Mouse (Mus musculus): Measurements from ENCODE around the gene Vmn2r88. TPM values are rescaled to one million over a fixed set of nuclear protein-coding genes. Genes with fewer than 3 reads are reported as not detected.
"Not testable (repeated sequence)": the region's sequence is repeated elsewhere in the genome, so short reads cannot be mapped to it uniquely, and the experiment has no call there.

Vmn2r88 gene
- polyA plus RNA-seq (2015; fragmentation: Nextera tagmentation; extraction: Ambion mirVana), result not detected in 2 replicates

- H3K27me3 ChIP-seq (replicated peaks), result no peaks in the 10 kb centered on the region
- H3K9me3 ChIP-seq, result no peaks in the 10 kb centered on the region
- H3K4me1 ChIP-seq (replicated peaks), result no peaks in the 10 kb centered on the region
- 82% methylated on average over 1 of the region's 1 CpGs for WGBS
- no peaks in the 10 kb centered on the region for H3K36me3 ChIP-seq
- no peak for ATAC-seq
- no peak within 1 kb of the TSS for H3K4me3 ChIP-seq (replicated peaks)
- no peak within 1 kb of the TSS for H3K9ac ChIP-seq
- no peak within 1 kb of the TSS for H3K27ac ChIP-seq
- H3K4me2 ChIP-seq (replicated peaks), result no peak within 1 kb of the TSS
These were observed at the start of gene Vmn2r88 for GRCm38 (mm10) chr14:51410520-51410919. TSS of gene Vmn2r88 (plus strand) at chr14:51410820.

- H3K9me3 ChIP-seq, result no peaks in the 10 kb centered on the region
- WGBS, result 78% methylated on average over 1 of the region's 1 CpGs
- no peak for ATAC-seq
These were observed 49.2 kb upstream of the Vmn2r88 start, which contains the start of gene Gm7247 for GRCm38 (mm10) chr14:51361456-51361855. TSS of gene Gm7247 (plus strand) at chr14:51361756.

GRCm38 (mm10) chr14:51382805-51383204, 27.8 kb upstream of the Vmn2r88 start:
- no peaks in the 10 kb centered on the region for H3K9me3 ChIP-seq
- no peak overlapping the region for H3K4me3 ChIP-seq (replicated peaks)
- WGBS, result 92% methylated on average over 20 of the region's 20 CpGs
- H3K27ac ChIP-seq, result no peak overlapping the region
- no peaks in the 10 kb centered on the region for H3K27me3 ChIP-seq (replicated peaks)
- no peaks in the 10 kb centered on the region for H3K4me1 ChIP-seq (replicated peaks)
- ATAC-seq, result no peak
- no peaks in the 10 kb centered on the region for H3K36me3 ChIP-seq
- no peak overlapping the region for H3K4me2 ChIP-seq (replicated peaks)
- no peak overlapping the region for H3K9ac ChIP-seq

More at GRCm38 (mm10) chr14:51361456-51361855, 49.2 kb upstream of the Vmn2r88 start, which contains the start of gene Gm7247:
- Histone ChIP-seq H3K4me3 (replicated peaks) (no peak within 1 kb of the TSS), H3K36me3 (no peaks in the 10 kb centered on the region), H3K4me1 (replicated peaks) (no peaks in the 10 kb centered on the region), H3K27me3 (replicated peaks) (no peaks in the 10 kb centered on the region), H3K9ac (no peak within 1 kb of the TSS), H3K27ac (no peak within 1 kb of the TSS), H3K4me2 (replicated peaks) (no peak within 1 kb of the TSS)

- no peak overlapping the region for H3K9ac ChIP-seq
- no peaks in the 10 kb centered on the region for H3K27me3 ChIP-seq (replicated peaks)
- H3K27ac ChIP-seq, result no peak overlapping the region
- H3K4me1 ChIP-seq (replicated peaks), result no peaks in the 10 kb centered on the region
- H3K36me3 ChIP-seq, result no peaks in the 10 kb centered on the region
- ATAC-seq, result no peak
- H3K4me2 ChIP-seq (replicated peaks), result no peak overlapping the region
- H3K9me3 ChIP-seq, result 0 out of 2 replicates have a peak, but pooled peaks cover 3% of the 10 kb centered on the region
- H3K4me3 ChIP-seq (replicated peaks), result no peak overlapping the region
- WGBS, result 96% methylated on average over 10 of the region's 10 CpGs
These were observed 26.3 kb upstream of the Vmn2r88 start for GRCm38 (mm10) chr14:51384351-51384750.

GRCm38 (mm10) chr14:51385741-51386140, 24.9 kb upstream of the Vmn2r88 start:
- H3K27ac ChIP-seq, result no peak overlapping the region
- ATAC-seq, result no peak
- no peaks in the 10 kb centered on the region for H3K27me3 ChIP-seq (replicated peaks)
- H3K4me2 ChIP-seq (replicated peaks), result no peak overlapping the region
- H3K9ac ChIP-seq, result no peak overlapping the region
- no peaks in the 10 kb centered on the region for H3K4me1 ChIP-seq (replicated peaks)
- 0 out of 2 replicates have a peak, but pooled peaks cover 3% of the 10 kb centered on the region for H3K9me3 ChIP-seq
- no peak overlapping the region for H3K4me3 ChIP-seq (replicated peaks)
- WGBS, result 89% methylated on average over 4 of the region's 4 CpGs
- no peaks in the 10 kb centered on the region for H3K36me3 ChIP-seq

GRCm38 (mm10) chr14:51387768-51388167, 22.9 kb upstream of the Vmn2r88 start:
- WGBS, result 98% methylated on average over 8 of the region's 8 CpGs
- Histone ChIP-seq H3K27ac (no peak overlapping the region), H3K4me3 (replicated peaks) (no peak overlapping the region), H3K9me3 (0 out of 2 replicates have a peak, but pooled peaks cover 3% of the 10 kb centered on the region), H3K36me3 (no peaks in the 10 kb centered on the region), H3K27me3 (replicated peaks) (no peaks in the 10 kb centered on the region), H3K9ac (no peak overlapping the region), H3K4me2 (replicated peaks) (no peak overlapping the region), H3K4me1 (replicated peaks) (no peaks in the 10 kb centered on the region)
- ATAC-seq, result no peak

GRCm38 (mm10) chr14:51388222-51388621, 22.4 kb upstream of the Vmn2r88 start:
- Histone ChIP-seq H3K27me3 (replicated peaks) (no peaks in the 10 kb centered on the region), H3K4me3 (replicated peaks) (no peak overlapping the region), H3K4me1 (replicated peaks) (no peaks in the 10 kb centered on the region), H3K36me3 (no peaks in the 10 kb centered on the region), H3K27ac (no peak overlapping the region), H3K9me3 (0 out of 2 replicates have a peak, but pooled peaks cover 3% of the 10 kb centered on the region), H3K4me2 (replicated peaks) (no peak overlapping the region), H3K9ac (no peak overlapping the region)
- whole genome bisulfite sequencing, result 92% methylated on average over 9 of the region's 9 CpGs
- ATAC-seq, result no peak; the same call in 1 of the 2 replicates

- no peak overlapping the region for H3K27ac ChIP-seq
- no peaks in the 10 kb centered on the region for H3K36me3 ChIP-seq
- H3K4me2 ChIP-seq (replicated peaks), result no peak overlapping the region
- H3K9ac ChIP-seq, result no peak overlapping the region
- H3K9me3 ChIP-seq, result no peaks in the 10 kb centered on the region
- H3K4me3 ChIP-seq (replicated peaks), result no peak overlapping the region
- H3K27me3 ChIP-seq (replicated peaks), result no peaks in the 10 kb centered on the region
- WGBS, result 64% methylated on average over 2 of the region's 2 CpGs
- ATAC-seq, result no peak
- H3K4me1 ChIP-seq (replicated peaks), result no peaks in the 10 kb centered on the region
These were observed 13.3 kb downstream of the Vmn2r88 start for GRCm38 (mm10) chr14:51423885-51424284.

- not testable (repeated sequence) for ATAC-seq
These were observed 19.5 kb downstream of the Vmn2r88 start for GRCm38 (mm10) chr14:51430138-51430537.

GRCm38 (mm10) chr14:51434546-51434945, 23.9 kb downstream of the Vmn2r88 start:
- Histone ChIP-seq H3K4me1 (replicated peaks) (no peaks in the 10 kb centered on the region), H3K9ac (no peak overlapping the region), H3K36me3 (no peaks in the 10 kb centered on the region), H3K27ac (no peak overlapping the region), H3K4me3 (replicated peaks) (no peak overlapping the region), H3K27me3 (replicated peaks) (no peaks in the 10 kb centered on the region), H3K9me3 (no peaks in the 10 kb centered on the region), H3K4me2 (replicated peaks) (no peak overlapping the region)
- no peak for ATAC-seq
- 91% methylated on average over 16 of the region's 16 CpGs for WGBS

More at GRCm38 (mm10) chr14:51430138-51430537, 19.5 kb downstream of the Vmn2r88 start:
- not testable (repeated sequence) for H3K9me3 ChIP-seq; H3K9ac ChIP-seq; H3K27me3 ChIP-seq (replicated peaks); H3K4me1 ChIP-seq (replicated peaks); H3K36me3 ChIP-seq; H3K4me3 ChIP-seq (replicated peaks); H3K27ac ChIP-seq; H3K4me2 ChIP-seq (replicated peaks)

GRCm38 (mm10) chr14:51435020-51435419, 24.4 kb downstream of the Vmn2r88 start:
- H3K4me1 ChIP-seq (replicated peaks), result no peaks in the 10 kb centered on the region
- no peaks in the 10 kb centered on the region for H3K27me3 ChIP-seq (replicated peaks)
- WGBS, result 97% methylated on average over 26 of the region's 26 CpGs
- ATAC-seq, result no peak
- no peaks in the 10 kb centered on the region for H3K9me3 ChIP-seq
- H3K4me3 ChIP-seq (replicated peaks), result no peak overlapping the region
- H3K9ac ChIP-seq, result no peak overlapping the region
- no peak overlapping the region for H3K4me2 ChIP-seq (replicated peaks)
- H3K27ac ChIP-seq, result no peak overlapping the region
- H3K36me3 ChIP-seq, result no peaks in the 10 kb centered on the region

- no peak overlapping the region for H3K9ac ChIP-seq
These were observed 28.3 kb downstream of the Vmn2r88 start for GRCm38 (mm10) chr14:51438955-51439354.

GRCm38 (mm10) chr14:51451557-51451956, 40.9 kb downstream of the Vmn2r88 start, which contains the start of gene Vmn2r89:
TSS of gene Vmn2r89 (plus strand) at chr14:51451857.
- H3K9me3 ChIP-seq; H3K9ac ChIP-seq; H3K36me3 ChIP-seq; H3K27ac ChIP-seq; H3K4me2 ChIP-seq (replicated peaks); H3K27me3 ChIP-seq (replicated peaks); H3K4me3 ChIP-seq (replicated peaks); ATAC-seq; H3K4me1 ChIP-seq (replicated peaks): not testable (repeated sequence)
- WGBS, result 79% methylated on average over 2 of the region's 2 CpGs

More at GRCm38 (mm10) chr14:51438955-51439354, 28.3 kb downstream of the Vmn2r88 start:
- 85% methylated on average over 4 of the region's 4 CpGs for WGBS
- no peaks in the 10 kb centered on the region for H3K27me3 ChIP-seq (replicated peaks)
- H3K4me1 ChIP-seq (replicated peaks), result no peaks in the 10 kb centered on the region
- H3K4me3 ChIP-seq (replicated peaks), result no peak overlapping the region
- no peak overlapping the region for H3K27ac ChIP-seq
- H3K36me3 ChIP-seq, result no peaks in the 10 kb centered on the region
- no peaks in the 10 kb centered on the region for H3K9me3 ChIP-seq
- no peak overlapping the region for H3K4me2 ChIP-seq (replicated peaks)
- no peak for ATAC-seq
